Mouse (Mus musculus) CH12.LX (cell line): ENCODE measurements at regions not wholly inside any gene's neighbourhood (a gene's known extent, or its start where the extent isn't known, plus 50 kb on each side); places are given as distances from the start of the nearest gene placed in this dataset.

Source experiments
- DNase-seq: peaks from one replicate; pipeline ENCODE4 v3.0.0-alpha.2; 2013; ENCODE audit errors: extremely low read depth
- H3K27ac ChIP-seq: 2 replicates; pipeline ENCODE4 v1.5.1; 2012; ENCODE audit warnings: low read depth, mild to moderate bottlenecking, control low read depth, moderate library complexity; ENCODE audit not compliant: insufficient read depth
- H3K27me3 ChIP-seq: replicated peaks from 2 replicates; pipeline ENCODE3; 2012; ENCODE audit warnings: inconsistent platforms
- H3K36me3 ChIP-seq, 2 experiments: replicated peaks in 1 of 2; 2 replicates each; pipeline versions ENCODE3 to v1.6.1; 2012; ENCODE audit warnings: inconsistent platforms in 1 of 2, low read length in 1 of 2, mild to moderate bottlenecking in 1 of 2, mixed read lengths in 1 of 2, moderate library complexity in 1 of 2; ENCODE audit not compliant: control insufficient read depth in 1 of 2, insufficient read depth in 1 of 2
- H3K4me1 ChIP-seq, 2 experiments: 2 replicates each; pipeline ENCODE4 v1.6.1; 2012; ENCODE audit warnings: inconsistent platforms in 1 of 2, moderate library complexity in 1 of 2; ENCODE audit not compliant: insufficient read depth in 2 of 2, control insufficient read depth in 1 of 2
- H3K4me2 ChIP-seq: 2 replicates; pipeline ENCODE4 v1.6.1; 2012; ENCODE audit warnings: low read depth, mild to moderate bottlenecking, control low read depth; ENCODE audit not compliant: poor library complexity, insufficient read depth, severe bottlenecking
- H3K4me3 ChIP-seq, 3 experiments: fragments of 150-350 bp in 1 of 3; sonication (generic) in 1 of 3; replicated peaks in 1 of 3; 2 replicates each; pipeline versions ENCODE3 to v1.5.1; 2011 to 2012; ENCODE audit warnings: low read depth in 2 of 3, low read length in 2 of 3, mild to moderate bottlenecking in 2 of 3, moderate library complexity in 2 of 3, control low read depth in 1 of 3, improper control_type of control experiment in 1 of 3, inconsistent platforms in 1 of 3, mixed read lengths in 1 of 3; ENCODE audit not compliant: poor library complexity in 1 of 3
- H3K79me2 ChIP-seq: replicated peaks from 2 replicates; pipeline ENCODE4 v1.6.1; 2012; ENCODE audit warnings: mild to moderate bottlenecking, moderate library complexity; ENCODE audit not compliant: control insufficient read depth, poor library complexity, insufficient read depth, severe bottlenecking; ENCODE audit errors: extremely low read depth
- H3K9ac ChIP-seq: 2 replicates; pipeline ENCODE4 v1.6.1; 2012; ENCODE audit warnings: low read depth, mild to moderate bottlenecking, control low read depth, moderate library complexity; ENCODE audit not compliant: insufficient read depth
- H3K9me3 ChIP-seq: replicated peaks from 2 replicates; pipeline ENCODE3; 2012; ENCODE audit warnings: low read length, inconsistent platforms, mixed read lengths
- MAFK ChIP-seq: IDR thresholded peaks from 2 replicates; pipeline ENCODE4 v1.6.1; 2011; ENCODE audit warnings: low read length, improper control_type of control experiment; ENCODE audit not compliant: insufficient replicate concordance
- MEF2A ChIP-seq: IDR thresholded peaks from 2 replicates; pipeline ENCODE4 v1.6.1; 2014; ENCODE audit warnings: low read depth, mild to moderate bottlenecking, inconsistent platforms, low read length, improper control_type of control experiment, borderline replicate concordance
- PAX5 ChIP-seq: IDR thresholded peaks from 2 replicates; pipeline ENCODE4 v1.6.1; 2012; ENCODE audit warnings: low read length, inconsistent platforms, mixed read lengths
- POLR2AphosphoS2 ChIP-seq: IDR thresholded peaks from 2 replicates; pipeline ENCODE4 v1.6.1; 2011; ENCODE audit warnings: low read depth, low read length, improper control_type of control experiment
- USF1 ChIP-seq: IDR thresholded peaks from 2 replicates; pipeline ENCODE4 v1.6.1; 2014; ENCODE audit warnings: low read depth, mild to moderate bottlenecking, inconsistent platforms, low read length, improper control_type of control experiment
- dilution Hi-C: fragments of 300-500 bp; cut with MboI; formaldehyde crosslinking; loops from 2 replicates; pipeline ENCODE4 v1.14.3; 2020; ENCODE audit warnings: low sequenced_read_pairs; ENCODE audit not compliant: extremely low pct_unique_long_range_greater_than_20kb, extremely low pct_ligation_motif_present
- in situ Hi-C: fragments of 300-500 bp; cut with MboI; formaldehyde crosslinking; loops from 3 replicates; pipeline ENCODE4 v1.14.3; 2019; ENCODE audit warnings: low sequenced_read_pairs, low pct_ligation_motif_present, low pct_unique_long_range_greater_than_20kb, mixed read lengths

GRCm38 (mm10) chr3:27046313-27046712 is 107.4 kb downstream of the Ect2 start:
- no peaks in the 10 kb centered on the region for H3K4me1 ChIP-seq
- H3K27ac ChIP-seq, result no peak overlapping the region
- DNase-seq, result no peak
- H3K4me3 ChIP-seq, result no peak overlapping the region
- no peaks in the 10 kb centered on the region for H3K36me3 ChIP-seq
- in situ Hi-C loops, result no loop called here
- no peaks in the 10 kb centered on the region for H3K79me2 ChIP-seq
- H3K9me3 ChIP-seq, result no peaks in the 10 kb centered on the region
- dilution Hi-C loops, result no loop called here
- H3K4me2 ChIP-seq, result no peak overlapping the region
- H3K27me3 ChIP-seq, result no peaks in the 10 kb centered on the region
- no peak overlapping the region for H3K9ac ChIP-seq
- TF ChIP-seq PAX5 (no peak), MAFK (peak; percentile 80)

GRCm38 (mm10) chr3:27044730-27045129 is 108.9 kb downstream of the Ect2 start:
- H3K79me2 ChIP-seq, result no peaks in the 10 kb centered on the region
- in situ Hi-C loops, result no loop called here
- TF ChIP-seq POLR2AphosphoS2 (no peak), USF1 (no peak), MEF2A (no peak)
- no peaks in the 10 kb centered on the region for H3K4me1 ChIP-seq
- DNase-seq, result no peak
- H3K4me2 ChIP-seq, result no peak overlapping the region
- H3K9ac ChIP-seq, result no peak overlapping the region
- no peak overlapping the region for H3K4me3 ChIP-seq
- no peaks in the 10 kb centered on the region for H3K36me3 ChIP-seq
- dilution Hi-C loops, result no loop called here
- H3K9me3 ChIP-seq, result no peaks in the 10 kb centered on the region
- no peaks in the 10 kb centered on the region for H3K27me3 ChIP-seq
- no peak overlapping the region for H3K27ac ChIP-seq
